Mouse (Mus musculus) G1E (cell line): ENCODE data around the gene Il1rapl2.

Source experiments
- CTCF ChIP-seq: IDR thresholded peaks from 2 replicates; pipeline ENCODE4 v1.5.1; 2012; ENCODE audit warnings: low read depth, low read length, inconsistent platforms, mixed read lengths
- TAL1 ChIP-seq: conservative IDR thresholded peaks from 2 replicates; pipeline ENCODE4 v1.6.1; 2012; ENCODE audit warnings: low read depth, low read length, inconsistent platforms, mixed read lengths

GRCm38 (mm10) chrX:138043113-138043512 is 472.7 kb downstream of the Il1rapl2 start:
- TF ChIP-seq CTCF (no peak), TAL1 (no peak)
